Mouse (Mus musculus): ENCODE results near the gene Ccdc175. TPM values are rescaled to one million over a fixed set of nuclear protein-coding genes. Genes with fewer than 3 reads are reported as not detected.

Gene Ccdc175
- polyA plus RNA-seq, 1 experiment from 2014 or later: not detected

DNA sequence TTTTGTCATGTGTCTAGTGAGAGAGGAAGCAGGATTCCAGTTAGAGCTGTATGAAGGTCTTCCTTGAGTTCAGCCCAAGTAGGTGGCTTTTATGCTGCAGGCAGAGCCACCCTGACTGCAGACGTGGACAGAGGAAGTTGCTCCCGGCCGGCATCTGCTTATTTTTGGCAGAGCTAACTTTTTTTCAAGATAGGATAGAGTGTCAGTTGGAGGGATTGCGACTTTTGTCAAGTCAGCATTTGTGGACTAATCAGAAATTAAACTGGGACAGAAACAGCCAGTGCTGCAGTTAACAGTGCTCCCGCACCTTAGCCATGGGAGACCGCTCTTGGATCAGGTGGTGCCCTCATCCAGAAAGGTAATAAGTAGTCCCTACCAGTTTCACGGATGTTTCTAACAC, 12.6 kb upstream of the Ccdc175 start:
- peaks cover 6% of the 10 kb centered on the region; the same call in 1 of the 2 replicates for H3K4me1 ChIP-seq
- no peak overlapping the region for H3K27ac ChIP-seq (replicated peaks)
- no peaks in the 10 kb centered on the region for H3K36me3 ChIP-seq
- no peak for ATAC-seq (ENCODE audit: insufficient number of reproducible peaks, low FRiP score, low TSS enrichment, low read depth)
- H3K4me2 ChIP-seq (replicated peaks): no peak overlapping the region
- WGBS: 49% methylated on average over 7 of the region's 7 CpGs
- no peak overlapping the region for H3K4me3 ChIP-seq (replicated peaks)
- no peak overlapping the region for H3K9ac ChIP-seq
- no peaks in the 10 kb centered on the region for H3K27me3 ChIP-seq
- no peaks in the 10 kb centered on the region for H3K9me3 ChIP-seq (replicated peaks)

DNA sequence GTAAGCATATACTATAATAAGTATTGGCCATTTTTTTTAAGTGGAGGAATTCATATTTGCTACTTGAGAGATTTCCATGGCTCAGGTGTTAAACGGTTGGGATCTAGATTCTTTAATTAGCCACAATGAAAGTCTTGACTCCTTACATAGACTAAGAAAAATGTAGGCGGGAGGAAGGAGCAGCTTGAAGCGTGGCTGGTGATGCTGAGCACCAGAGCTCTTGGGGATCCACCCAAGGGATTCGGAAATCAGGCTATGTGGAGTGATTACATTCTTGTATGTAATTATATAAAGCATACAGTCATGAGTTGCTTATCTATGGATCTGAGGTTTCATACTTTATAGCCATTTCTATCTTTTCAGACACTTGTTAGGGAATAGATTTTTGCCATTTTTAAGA, 5.3 kb downstream of the Ccdc175 start:
- H3K36me3 ChIP-seq: no peaks in the 10 kb centered on the region
- H3K4me1 ChIP-seq: no peaks in the 10 kb centered on the region
- no peak for ATAC-seq (ENCODE audit: insufficient number of reproducible peaks, low FRiP score, low TSS enrichment, low read depth)
- 67% methylated on average over 4 of the region's 4 CpGs for WGBS
- no peaks in the 10 kb centered on the region for H3K27me3 ChIP-seq
- H3K4me2 ChIP-seq (replicated peaks): no peak overlapping the region
- no peak overlapping the region for H3K4me3 ChIP-seq (replicated peaks)
- no peak overlapping the region for H3K27ac ChIP-seq (replicated peaks)
- no peak overlapping the region for H3K9ac ChIP-seq
- no peaks in the 10 kb centered on the region for H3K9me3 ChIP-seq (replicated peaks)

DNA sequence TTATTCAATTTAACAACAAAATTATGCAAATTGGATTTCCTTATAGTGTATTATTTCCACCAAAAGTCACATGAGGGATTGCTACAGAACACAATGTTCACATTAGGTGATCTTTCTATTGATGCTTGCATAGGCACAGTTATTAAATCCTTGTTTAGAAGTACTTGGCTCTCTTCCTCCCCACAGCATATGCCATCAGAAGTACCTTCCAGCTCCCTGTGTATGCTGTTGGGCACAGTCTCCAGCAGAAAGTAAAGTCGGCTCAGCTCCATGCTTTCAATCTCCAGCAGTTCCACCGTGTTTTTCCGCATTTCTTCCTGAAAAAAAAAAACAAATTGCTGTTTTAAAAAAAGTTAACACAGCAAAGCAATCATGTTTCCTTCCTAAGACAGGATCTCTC, 6.5 kb downstream of the Ccdc175 start:
- H3K4me2 ChIP-seq (replicated peaks): no peak overlapping the region
- 84% methylated on average over 3 of the region's 3 CpGs for WGBS
- no peak overlapping the region for H3K27ac ChIP-seq (replicated peaks)
- no peaks in the 10 kb centered on the region for H3K4me1 ChIP-seq
- no peak overlapping the region for H3K9ac ChIP-seq
- no peaks in the 10 kb centered on the region for H3K9me3 ChIP-seq (replicated peaks)
- no peaks in the 10 kb centered on the region for H3K36me3 ChIP-seq
- H3K27me3 ChIP-seq: no peaks in the 10 kb centered on the region
- no peak for ATAC-seq (ENCODE audit: insufficient number of reproducible peaks, low FRiP score, low TSS enrichment, low read depth)
- H3K4me3 ChIP-seq (replicated peaks): no peak overlapping the region

DNA sequence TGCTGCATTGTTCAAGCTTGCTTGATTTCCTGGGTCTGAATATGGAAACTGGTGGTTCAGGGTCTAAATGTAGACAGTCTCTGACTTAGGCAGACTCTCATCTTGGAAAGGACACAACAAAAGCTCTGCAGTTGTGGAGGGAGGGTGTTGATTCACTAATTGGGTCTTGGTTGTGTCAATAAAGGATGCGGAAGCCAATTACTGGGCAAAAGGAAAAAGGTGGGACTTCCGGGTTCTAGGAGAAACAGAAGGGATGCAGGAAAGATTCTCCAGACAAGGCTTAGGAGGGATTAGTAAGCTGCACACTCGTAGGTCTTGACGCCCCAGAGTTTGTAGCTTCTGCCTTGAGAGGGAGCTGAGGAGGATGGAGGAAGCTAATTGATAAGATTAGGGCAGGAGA, 26.4 kb downstream of the Ccdc175 start:
- Histone ChIP-seq H3K4me1 (no peaks in the 10 kb centered on the region), H3K9ac (no peak overlapping the region), H3K27me3 (no peaks in the 10 kb centered on the region), H3K36me3 (no peaks in the 10 kb centered on the region), H3K27ac (replicated peaks) (no peak overlapping the region), H3K4me2 (replicated peaks) (no peak overlapping the region), H3K4me3 (replicated peaks) (no peak overlapping the region), H3K9me3 (replicated peaks) (no peaks in the 10 kb centered on the region)
- 77% methylated on average over 4 of the region's 4 CpGs for WGBS
- no peak for ATAC-seq (ENCODE audit: insufficient number of reproducible peaks, low FRiP score, low TSS enrichment, low read depth)

DNA sequence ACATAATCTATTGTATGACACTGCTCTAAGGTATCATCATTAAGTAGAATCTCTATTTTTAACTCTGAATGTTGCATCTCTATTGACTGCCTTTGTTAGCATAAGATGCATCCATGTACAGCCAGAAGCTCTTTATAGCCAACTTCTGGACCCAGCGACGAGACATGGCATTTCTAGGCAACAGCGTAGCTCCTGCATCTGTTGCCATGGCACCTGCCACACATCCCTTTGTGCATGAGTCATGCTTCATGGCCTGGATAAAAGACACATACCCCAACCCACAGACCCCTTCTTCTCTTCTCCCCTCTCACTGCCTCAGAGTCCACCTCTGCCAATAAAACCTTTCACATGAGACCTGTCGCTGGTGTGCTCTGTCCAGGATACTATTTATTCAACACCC, 34.0 kb downstream of the Ccdc175 start:
- no peak for ATAC-seq (ENCODE audit: insufficient number of reproducible peaks, low FRiP score, low TSS enrichment, low read depth)
- Histone ChIP-seq H3K9ac (no peak overlapping the region), H3K4me1 (no peaks in the 10 kb centered on the region), H3K27ac (replicated peaks) (no peak overlapping the region), H3K4me2 (replicated peaks) (no peak overlapping the region), H3K4me3 (replicated peaks) (no peak overlapping the region), H3K36me3 (no peaks in the 10 kb centered on the region), H3K9me3 (replicated peaks) (no peaks in the 10 kb centered on the region), H3K27me3 (no peaks in the 10 kb centered on the region)
- 92% methylated on average over 4 of the region's 4 CpGs for WGBS

DNA sequence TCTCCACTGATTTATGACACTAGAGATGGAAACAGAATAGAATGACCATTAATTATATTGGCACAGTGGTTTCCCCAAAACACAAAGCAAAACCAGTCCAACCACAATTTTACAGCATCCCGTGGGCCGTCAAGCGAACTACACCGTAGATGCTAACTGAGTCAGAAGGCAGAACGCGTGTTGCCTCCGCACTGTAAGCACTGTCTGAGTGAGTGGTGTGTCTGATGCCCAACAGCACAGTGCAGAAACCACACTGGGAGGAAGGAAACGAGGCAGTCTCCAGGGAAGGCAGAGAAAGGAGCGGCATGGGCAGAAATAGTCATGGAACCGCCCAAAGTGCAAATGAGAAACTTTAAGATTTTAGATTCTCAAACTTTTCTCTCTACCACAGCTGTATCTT, 55.6 kb downstream of the Ccdc175 start:
- no peak for ATAC-seq (ENCODE audit: insufficient number of reproducible peaks, low FRiP score, low TSS enrichment, low read depth)
- H3K4me1 ChIP-seq: no peaks in the 10 kb centered on the region
- 85% methylated on average over 10 of the region's 10 CpGs for WGBS
- no peak overlapping the region for H3K4me3 ChIP-seq (replicated peaks)
- no peak overlapping the region for H3K27ac ChIP-seq (replicated peaks)
- H3K4me2 ChIP-seq (replicated peaks): no peak overlapping the region
- no peaks in the 10 kb centered on the region for H3K9me3 ChIP-seq (replicated peaks)
- H3K9ac ChIP-seq: no peak overlapping the region
- H3K36me3 ChIP-seq: no peaks in the 10 kb centered on the region
- no peaks in the 10 kb centered on the region for H3K27me3 ChIP-seq

DNA sequence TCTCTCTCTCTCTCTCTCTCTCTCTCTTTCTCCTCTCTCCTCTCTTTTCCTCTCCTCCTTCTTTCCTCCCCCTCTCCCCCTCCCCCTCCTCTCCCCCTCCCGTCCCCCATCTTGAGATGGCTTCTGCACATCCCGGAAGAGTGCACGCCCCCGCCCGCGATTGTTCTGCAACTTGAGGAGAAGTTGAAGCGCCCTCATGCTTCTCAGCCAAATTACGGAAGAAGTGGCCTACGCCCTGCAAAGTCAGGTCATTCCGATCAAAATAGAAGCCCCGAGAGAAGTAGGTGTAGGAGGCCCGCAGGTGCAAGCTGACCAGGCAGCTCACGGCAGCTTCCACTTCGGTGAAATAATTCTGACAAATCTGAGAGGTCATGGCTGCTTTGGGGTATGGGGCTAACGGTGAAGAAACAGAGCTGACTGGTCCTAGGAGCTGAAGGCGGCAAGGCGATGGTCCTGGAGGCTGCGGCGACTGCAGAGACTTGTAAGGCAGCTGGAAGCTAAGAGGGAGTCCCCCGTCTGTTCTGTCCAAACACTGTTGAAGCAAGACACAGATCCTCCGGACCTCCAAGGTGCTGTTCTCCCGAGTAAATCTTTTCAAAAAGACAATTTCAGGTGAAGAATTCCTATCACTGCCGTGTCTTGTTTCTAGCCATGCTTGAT, 69.0 kb downstream of the Ccdc175 start:
- Histone ChIP-seq H3K4me1 (no peaks in the 10 kb centered on the region), H3K9ac (no peak overlapping the region), H3K4me2 (replicated peaks) (no peak overlapping the region), H3K36me3 (no peaks in the 10 kb centered on the region), H3K4me3 (replicated peaks) (no peak overlapping the region), H3K9me3 (replicated peaks) (no peaks in the 10 kb centered on the region), H3K27ac (replicated peaks) (no peak overlapping the region), H3K27me3 (no peaks in the 10 kb centered on the region)
- WGBS: 82% methylated on average over 21 of the region's 23 CpGs
- no peak for ATAC-seq (ENCODE audit: insufficient number of reproducible peaks, low FRiP score, low TSS enrichment, low read depth)

DNA sequence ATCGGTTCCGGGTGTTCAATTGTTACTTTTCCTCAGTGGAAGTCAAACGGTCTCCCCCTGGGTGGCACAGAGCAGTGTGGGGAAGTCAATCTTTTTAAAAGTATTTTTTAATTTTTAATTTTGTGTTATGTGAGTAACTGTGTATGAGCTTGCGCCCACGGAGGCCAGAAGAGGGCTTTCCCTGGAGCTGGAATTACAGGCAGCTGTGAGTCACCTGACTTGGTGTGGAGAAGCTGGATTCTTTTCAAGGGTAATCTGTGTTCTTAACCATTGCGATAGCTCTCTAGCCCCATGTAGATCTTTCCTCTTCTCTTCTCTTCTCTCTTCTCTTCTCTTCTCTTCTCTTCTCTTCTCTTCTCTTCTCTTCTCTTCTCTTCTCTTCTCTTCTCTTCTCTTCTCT, 69.7 kb downstream of the Ccdc175 start:
- no peak for ATAC-seq (ENCODE audit: insufficient number of reproducible peaks, low FRiP score, low TSS enrichment, low read depth)
- H3K27me3 ChIP-seq: no peaks in the 10 kb centered on the region
- no peaks in the 10 kb centered on the region for H3K9me3 ChIP-seq (replicated peaks)
- no peak overlapping the region for H3K4me2 ChIP-seq (replicated peaks)
- H3K27ac ChIP-seq (replicated peaks): no peak overlapping the region
- no peaks in the 10 kb centered on the region for H3K4me1 ChIP-seq
- no peak overlapping the region for H3K9ac ChIP-seq
- H3K4me3 ChIP-seq (replicated peaks): no peak overlapping the region
- 71% methylated on average over 6 of the region's 6 CpGs for WGBS
- no peaks in the 10 kb centered on the region for H3K36me3 ChIP-seq

DNA sequence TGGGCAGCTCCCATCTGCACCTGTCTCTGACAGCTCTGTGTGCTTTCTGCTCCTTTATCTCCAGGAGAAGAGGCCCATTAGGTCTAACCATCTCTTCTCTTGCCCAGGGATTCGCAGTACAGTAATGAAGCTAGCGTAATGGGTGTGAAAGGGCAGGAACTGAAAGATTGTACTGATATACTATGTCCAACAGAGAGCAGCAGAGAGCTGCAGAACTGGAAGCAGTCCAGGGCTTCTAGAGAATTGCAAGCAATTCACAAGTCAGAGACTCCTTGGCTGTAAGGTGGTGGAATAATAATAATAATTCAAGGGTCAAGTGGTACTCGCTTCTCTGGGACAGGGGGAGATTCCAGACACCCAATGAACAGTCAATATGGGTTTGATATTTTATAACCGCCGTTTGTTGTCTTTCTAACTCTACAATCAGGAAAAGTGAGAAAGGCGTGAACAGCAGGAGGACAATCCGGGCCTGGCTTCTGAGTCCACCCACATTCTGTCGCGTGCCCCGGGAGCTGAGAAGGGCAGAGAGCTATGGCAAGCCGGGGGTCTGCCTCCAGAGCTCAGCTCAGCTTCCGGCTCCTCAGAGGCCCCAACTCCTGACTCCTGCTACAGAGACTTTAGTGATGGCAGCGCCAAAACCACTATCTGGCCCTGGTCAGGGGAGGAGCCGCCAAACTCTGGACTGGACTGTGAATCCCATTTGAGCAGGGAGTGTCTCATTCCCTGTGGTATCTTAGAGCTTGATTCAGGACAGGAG, 80.1 kb downstream of the Ccdc175 start:
- ATAC-seq (ENCODE audit: insufficient number of reproducible peaks, low FRiP score, low TSS enrichment, low read depth): 0 out of 2 replicates have a peak, but pooled peaks have one; percentile 43
- 31% methylated on average over 14 of the region's 14 CpGs for WGBS
- H3K4me3 ChIP-seq (replicated peaks): no peak overlapping the region
- H3K9ac ChIP-seq: no peak overlapping the region
- H3K36me3 ChIP-seq: peaks cover 11% of the 10 kb centered on the region; the same call in 1 of the 2 replicates
- H3K9me3 ChIP-seq (replicated peaks): no peaks in the 10 kb centered on the region
- 0 out of 2 replicates have a peak overlapping the region, but pooled peaks have one; percentile 12 for H3K4me2 ChIP-seq (replicated peaks)
- H3K27ac ChIP-seq (replicated peaks): no peak overlapping the region
- H3K4me1 ChIP-seq: no peaks in the 10 kb centered on the region
- H3K27me3 ChIP-seq: no peaks in the 10 kb centered on the region

DNA sequence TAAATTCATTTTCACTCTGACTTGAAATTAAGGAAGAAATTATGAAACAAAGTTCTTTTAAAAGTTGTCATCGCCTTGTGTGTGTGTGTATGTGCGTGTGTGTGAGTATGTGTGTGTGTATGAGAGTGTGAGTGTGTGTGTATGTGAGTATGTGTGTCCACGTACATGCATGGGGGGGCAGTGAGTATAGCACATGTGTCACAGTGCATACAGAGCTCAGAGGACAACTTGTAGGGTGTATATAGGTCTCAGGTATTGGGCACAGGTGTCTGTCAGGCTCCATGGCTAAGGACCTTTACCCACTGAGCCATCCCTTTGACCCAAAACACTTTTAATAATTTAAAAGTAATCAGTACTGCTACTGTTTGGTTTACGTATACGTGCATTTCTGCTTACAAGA, 80.8 kb downstream of the Ccdc175 start:
- Histone ChIP-seq H3K4me1 (no peaks in the 10 kb centered on the region), H3K4me2 (replicated peaks) (no peak overlapping the region), H3K27me3 (no peaks in the 10 kb centered on the region), H3K36me3 (peaks cover 16% of the 10 kb centered on the region; the same call in 1 of the 2 replicates), H3K4me3 (replicated peaks) (no peak overlapping the region), H3K9ac (no peak overlapping the region), H3K27ac (replicated peaks) (no peak overlapping the region), H3K9me3 (replicated peaks) (no peaks in the 10 kb centered on the region)
- WGBS: 83% methylated on average over 5 of the region's 5 CpGs
- no peak for ATAC-seq (ENCODE audit: insufficient number of reproducible peaks, low FRiP score, low TSS enrichment, low read depth)

DNA sequence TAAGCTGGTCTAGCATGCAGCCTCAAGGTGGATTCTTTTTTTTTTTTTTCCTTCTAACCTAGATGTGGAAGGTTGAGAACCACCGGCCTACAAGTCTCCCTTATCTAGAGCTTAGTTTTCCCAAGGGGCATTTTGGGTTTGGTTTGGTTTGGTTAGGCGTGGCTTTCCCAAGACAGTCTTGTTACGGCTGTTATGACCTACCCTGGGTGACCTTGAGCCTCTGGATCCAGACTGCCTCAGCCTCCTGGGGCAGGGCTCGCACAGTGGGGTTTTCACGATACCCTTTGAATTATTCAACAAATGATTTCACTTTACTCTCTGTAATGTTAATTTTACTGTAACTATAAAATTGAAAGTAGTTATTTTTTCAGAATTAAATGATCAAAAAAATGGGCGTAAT, 82.1 kb downstream of the Ccdc175 start:
- 79% methylated on average over 6 of the region's 6 CpGs for WGBS
- H3K27me3 ChIP-seq: no peaks in the 10 kb centered on the region
- ATAC-seq (ENCODE audit: insufficient number of reproducible peaks, low FRiP score, low TSS enrichment, low read depth): no peak
- peaks cover 22% of the 10 kb centered on the region for H3K36me3 ChIP-seq
- no peak overlapping the region for H3K27ac ChIP-seq (replicated peaks)
- H3K9ac ChIP-seq: no peak overlapping the region
- no peaks in the 10 kb centered on the region for H3K9me3 ChIP-seq (replicated peaks)
- no peaks in the 10 kb centered on the region for H3K4me1 ChIP-seq
- no peak overlapping the region for H3K4me2 ChIP-seq (replicated peaks)
- H3K4me3 ChIP-seq (replicated peaks): no peak overlapping the region

DNA sequence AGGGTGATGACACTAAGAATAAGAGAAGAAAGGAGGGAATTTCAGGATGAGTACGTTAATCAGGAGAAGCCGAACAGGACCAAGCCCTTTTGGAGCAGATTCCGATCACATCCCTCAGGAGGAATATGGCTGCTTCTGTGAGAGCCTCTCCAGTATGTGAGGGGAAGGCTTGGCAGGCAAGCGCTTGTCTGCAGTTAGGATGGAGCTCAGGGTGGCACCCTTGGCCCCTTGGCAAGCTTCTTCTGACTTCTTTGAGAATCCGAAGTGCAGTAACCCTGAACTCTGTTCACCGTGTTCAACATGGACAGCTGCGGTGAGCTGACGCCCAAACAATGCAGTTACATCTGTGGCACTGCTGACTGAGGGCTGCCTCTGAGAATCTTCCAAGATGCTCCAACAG, 87.9 kb downstream of the Ccdc175 start:
- Histone ChIP-seq H3K27me3 (no peaks in the 10 kb centered on the region), H3K9ac (no peak overlapping the region), H3K4me1 (no peaks in the 10 kb centered on the region), H3K9me3 (replicated peaks) (no peaks in the 10 kb centered on the region), H3K4me2 (replicated peaks) (no peak overlapping the region), H3K27ac (replicated peaks) (no peak overlapping the region), H3K36me3 (peaks cover 75% of the 10 kb centered on the region), H3K4me3 (replicated peaks) (no peak overlapping the region)
- WGBS: 93% methylated on average over 8 of the region's 8 CpGs
- no peak for ATAC-seq (ENCODE audit: insufficient number of reproducible peaks, low FRiP score, low TSS enrichment, low read depth)

All from embryonic facial prominence, embryonic 15.5 days (tissue).